Mouse (Mus musculus) monocyte, adult 59 days (primary cell): Measurements from ENCODE around the gene Plppr3. TPM values are rescaled to one million over a fixed set of nuclear protein-coding genes. Genes with fewer than 3 reads are reported as not detected.

ENCODE experiments used
- total RNA-seq, 2 experiments: library from RNA; stranded (reverse); gene quantifications; one replicate each; pipeline ENCODE4 v1.2.4; 2023

The Plppr3 gene
- 1 to 10 TPM; 1.5 to 5.6 TPM for total RNA-seq

GRCm38 (mm10) chr10:79874290-79874862 is at the start of gene Plppr3, which contains the start of gene Prtn3:
Gene Plppr3 (minus strand): TSS chr10:79874634.
Gene Prtn3 (plus strand): TSS chr10:79874476.

GRCm38 (mm10) chr10:79920958-79921535 is 46.6 kb upstream of the Plppr3 start, which contains the start of gene R3hdm4:
Gene R3hdm4 (minus strand): TSS chr10:79921208.

GRCm38 (mm10) chr10:79916808-79917531 is 42.5 kb upstream of the Plppr3 start, which contains the start of gene Kiss1r:
Gene Kiss1r (plus strand): TSS chr10:79916971.

GRCm38 (mm10) chr10:79910556-79910955 is 36.1 kb upstream of the Plppr3 start, which contains the start of gene Gm26602:
Gene Gm26602 (plus strand): TSS chr10:79910856.

GRCm38 (mm10) chr10:79908167-79909091 is 34.0 kb upstream of the Plppr3 start, which contains the start of gene Med16:
Gene Med16 (minus strand): TSS chr10:79908923.

GRCm38 (mm10) chr10:79890670-79891069 is 16.2 kb upstream of the Plppr3 start, which contains the start of gene Cfd:
Gene Cfd (plus strand): TSS chr10:79890853.

GRCm38 (mm10) chr10:79886054-79886453 is 11.6 kb upstream of the Plppr3 start, which contains the start of gene Elane:
Gene Elane (plus strand): TSS chr10:79886247.

GRCm38 (mm10) chr10:79853860-79854795 is 20.3 kb downstream of the Plppr3 start, which contains the start of gene Ptbp1:
Gene Ptbp1 (plus strand): TSS chr10:79854427.

GRCm38 (mm10) chr10:79820782-79821181 is 53.7 kb downstream of the Plppr3 start, which contains the start of gene Misp:
Gene Misp (plus strand): TSS chr10:79820989.

Other genes starting within 250 kb of the Plppr3 start
- gene Shc2, start 236.7 kb downstream of the Plppr3 start, total RNA-seq, result not detected
- gene Odf3l2, start 228.9 kb downstream of the Plppr3 start, total RNA-seq, result not detected
- gene Madcam1, start 210.1 kb downstream of the Plppr3 start, total RNA-seq, result not detected
- gene Tpgs1, start 205.3 kb downstream of the Plppr3 start, total RNA-seq, result 10 to 100 TPM; 29.6 to 35.8 TPM
- 10 to 100 TPM; 64.7 to 68.6 TPM for gene Cdc34, start 192.4 kb downstream of the Plppr3 start, total RNA-seq
- 1 to 10 TPM; 2.3 to 2.7 TPM for gene Gzmm, start 185.6 kb downstream of the Plppr3 start, total RNA-seq
- 100 to 1,000 TPM; 153 to 156 TPM for gene Bsg, start 170.1 kb downstream of the Plppr3 start, total RNA-seq
- under 1 TPM in 1 of 2 experiments, not detected in 1; 0.16 TPM for gene Hcn2, start 158.0 kb downstream of the Plppr3 start, total RNA-seq
- gene Polrmt, start 128.1 kb downstream of the Plppr3 start, total RNA-seq, result 10 to 100 TPM; 29.0 to 32.2 TPM
- not detected for gene Fgf22, start 119.6 kb downstream of the Plppr3 start, total RNA-seq
- gene Rnf126, start 107.7 kb downstream of the Plppr3 start, total RNA-seq, result 10 to 100 TPM; 42.3 to 43.1 TPM
- gene Fstl3, start 97.4 kb downstream of the Plppr3 start, total RNA-seq, result 1 to 10 TPM; 1.2 to 2.2 TPM
- gene Prss57, start 83.7 kb downstream of the Plppr3 start, total RNA-seq, result not detected
- 10 to 100 TPM; 70.2 to 73.6 TPM for gene Palm, start 81.1 kb downstream of the Plppr3 start, total RNA-seq
- under 1 TPM in 1 of 2 experiments, not detected in 1; 0.49 TPM for gene Misp, start 53.6 kb downstream of the Plppr3 start, total RNA-seq
- gene Ptbp1, start 20.2 kb downstream of the Plppr3 start, total RNA-seq, result 100 to 1,000 TPM; 308 to 311 TPM
- gene Prtn3, start 158 bp downstream of the Plppr3 start, total RNA-seq, result 10 to 100 TPM in 1 of 2 experiments, 1 to 10 TPM in 1; 4.9 to 13.3 TPM
- gene Elane, start 11.6 kb upstream of the Plppr3 start, total RNA-seq, result 1 to 10 TPM; 1.4 to 1.7 TPM
- not detected for gene Cfd, start 16.2 kb upstream of the Plppr3 start, total RNA-seq
- gene Med16, start 34.3 kb upstream of the Plppr3 start, total RNA-seq, result 10 to 100 TPM; 33.8 to 45.6 TPM
- not detected for gene Gm26602, start 36.2 kb upstream of the Plppr3 start, total RNA-seq
- 1 to 10 TPM; 1.1 to 1.5 TPM for gene Kiss1r, start 42.3 kb upstream of the Plppr3 start, total RNA-seq
- 100 to 1,000 TPM; 103 to 108 TPM for gene R3hdm4, start 46.6 kb upstream of the Plppr3 start, total RNA-seq
- gene Arid3a, start 52.4 kb upstream of the Plppr3 start, total RNA-seq, result 10 to 100 TPM; 72.0 to 93.0 TPM
- 10 to 100 TPM; 14.9 to 15.3 TPM for gene Wdr18, start 85.5 kb upstream of the Plppr3 start, total RNA-seq
- gene Grin3b, start 96.1 kb upstream of the Plppr3 start, total RNA-seq, result not detected
- gene Tmem259, start 109.7 kb upstream of the Plppr3 start, total RNA-seq, result 100 to 1,000 TPM; 159 to 170 TPM
- gene Cnn2, start 114.0 kb upstream of the Plppr3 start, total RNA-seq, result 100 to 1,000 TPM; 264 to 285 TPM
- 100 to 1,000 TPM; 123 to 126 TPM for gene Abca7, start 121.9 kb upstream of the Plppr3 start, total RNA-seq
- gene Arhgap45, start 142.0 kb upstream of the Plppr3 start, total RNA-seq, result 100 to 1,000 TPM; 445 to 469 TPM
- gene Polr2e, start 165.2 kb upstream of the Plppr3 start, total RNA-seq, result 10 to 100 TPM; 70.3 to 88.5 TPM
- 100 to 1,000 TPM; 295 to 325 TPM for gene Gpx4, start 172.5 kb upstream of the Plppr3 start, total RNA-seq
- gene Sbno2, start 230.9 kb upstream of the Plppr3 start, total RNA-seq, result 100 to 1,000 TPM; 221 to 224 TPM
- 100 to 1,000 TPM; 122 to 129 TPM for gene Stk11, start 241.2 kb upstream of the Plppr3 start, total RNA-seq